Mouse (Mus musculus) ES-E14 (cell line): ENCODE measurements around the gene Eif2b5. TPM values are rescaled to one million over a fixed set of nuclear protein-coding genes. Genes with fewer than 3 reads are reported as not detected.

Experiments used
- DNase-seq: peaks from one replicate; pipeline ENCODE4 v3.0.0-alpha.2; 2013; ENCODE audit warnings: low read depth, low spot score
- H3K27ac ChIP-seq: 2 replicates; pipeline ENCODE4 v1.5.1; 2012; ENCODE audit warnings: low read depth, mild to moderate bottlenecking, low read length, moderate library complexity, mixed read lengths; ENCODE audit not compliant: poor library complexity, insufficient read depth, severe bottlenecking
- H3K36me3 ChIP-seq: 2 replicates; pipeline ENCODE4 v1.6.1; 2012; ENCODE audit warnings: mild to moderate bottlenecking, low read length, moderate library complexity, mixed read lengths; ENCODE audit not compliant: control insufficient read depth, poor library complexity, insufficient read depth, severe bottlenecking
- H3K4me1 ChIP-seq, 2 experiments: fragments of 150-350 bp in 1 of 2; sonication (generic) in 1 of 2; 2 replicates each; pipeline ENCODE4 v1.6.1; 2012; ENCODE audit warnings: low read length in 2 of 2, mild to moderate bottlenecking in 1 of 2, mixed read lengths in 1 of 2; ENCODE audit not compliant: control insufficient read depth in 2 of 2, insufficient read depth in 2 of 2, poor library complexity in 1 of 2
- H3K4me3 ChIP-seq, 2 experiments: fragments of 150-350 bp in 1 of 2; sonication (generic) in 1 of 2; 2 replicates each; pipeline ENCODE4 v1.5.1; 2012; ENCODE audit warnings: low read length in 2 of 2, low read depth in 1 of 2, mild to moderate bottlenecking in 1 of 2, mixed read lengths in 1 of 2; ENCODE audit not compliant: insufficient read depth in 1 of 2, poor library complexity in 1 of 2, severe bottlenecking in 1 of 2
- H3K9ac ChIP-seq: 2 replicates; pipeline ENCODE4 v1.6.1; 2012; ENCODE audit warnings: low read depth, mild to moderate bottlenecking, low read length, mixed read lengths; ENCODE audit not compliant: poor library complexity, insufficient read depth, severe bottlenecking
- H3K9me3 ChIP-seq: fragments of 150-350 bp; sonication (generic); 2 replicates; pipeline ENCODE4 v1.6.1; 2012; ENCODE audit warnings: low read depth, mild to moderate bottlenecking, low read length; ENCODE audit not compliant: control insufficient read depth, insufficient read depth
- CHD2 ChIP-seq: IDR thresholded peaks from 2 replicates; pipeline ENCODE4 v1.6.1; 2014; ENCODE audit warnings: mild to moderate bottlenecking, low read depth, low read length, inconsistent platforms
- HCFC1 ChIP-seq: IDR thresholded peaks from 2 replicates; pipeline ENCODE4 v1.6.1; 2012; ENCODE audit warnings: low read length, inconsistent platforms, borderline replicate concordance; ENCODE audit not compliant: insufficient read depth
- MAFK ChIP-seq: IDR thresholded peaks from 2 replicates; pipeline ENCODE4 v1.6.1; 2014; ENCODE audit warnings: mild to moderate bottlenecking, low read depth, low read length, inconsistent platforms; ENCODE audit not compliant: insufficient read depth
- ZC3H11A ChIP-seq: IDR thresholded peaks from 2 replicates; pipeline ENCODE4 v1.6.1; 2012; ENCODE audit warnings: low read depth, mild to moderate bottlenecking, inconsistent platforms, low read length, borderline replicate concordance
- ZNF384 ChIP-seq: IDR thresholded peaks from 2 replicates; pipeline ENCODE4 v1.6.1; 2012; ENCODE audit warnings: low read depth, low read length, inconsistent platforms
- in situ Hi-C, 2 experiments: fragments of 600-800 bp; cut with MboI; formaldehyde crosslinking; loops; one replicate each; pipeline ENCODE4 v1.15.1; 2025; ENCODE audit warnings: low sequenced_read_pairs in 2 of 2, inconsistent platforms in 1 of 2; ENCODE audit not compliant: unreplicated experiment in 2 of 2
- total RNA-seq: library from RNA; depleted of rRNA; stranded (reverse); fragments of 300-350 nt; gene quantifications from 2 replicates; pipeline ENCODE4 v1.2.3, GENCODE M21; 2012

Eif2b5 gene
- total RNA-seq, 1 experiment, result 173 TPM

DNA sequence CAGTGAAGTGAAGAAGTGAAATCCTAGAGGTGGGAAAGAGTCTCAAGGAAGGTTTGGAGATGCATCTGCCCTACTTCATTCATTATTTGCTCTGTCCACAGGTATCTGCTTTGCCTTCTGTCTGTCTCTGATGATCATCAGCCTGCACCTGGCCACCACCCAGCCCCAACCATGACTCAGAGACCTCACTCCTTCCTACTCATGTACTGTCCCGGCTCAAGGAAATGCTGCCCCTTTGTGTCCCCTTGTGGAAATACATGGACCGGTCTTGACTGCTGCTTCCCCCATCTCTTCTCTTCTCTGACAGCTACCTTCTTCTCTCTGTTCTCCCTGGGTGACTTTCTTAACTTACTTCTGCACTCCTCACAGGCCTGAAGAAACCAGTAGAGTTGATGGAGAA, 8.0 kb upstream of the Eif2b5 start:
- DNase-seq, result no peak

GRCm38 (mm10) chr16:20491301-20491700, 7.3 kb upstream of the Eif2b5 start:
- Histone ChIP-seq H3K27ac (no peak overlapping the region), H3K9me3 (no peaks in the 10 kb centered on the region), H3K4me1 (peaks cover 0 to 2% of the 10 kb centered on the region in 2 experiments; a peak in 1 of 4 replicates), H3K9ac (no peak overlapping the region), H3K36me3 (no peaks in the 10 kb centered on the region), H3K4me3 (no peak overlapping the region)
- no peak for TF ChIP-seq MAFK
- TF ChIP-seq CHD2, result no peak
- no peak for TF ChIP-seq ZC3H11A
- no peak for TF ChIP-seq ZNF384
- TF ChIP-seq HCFC1, result no peak
- in situ Hi-C loops, result no loop called here
- DNase-seq, result no peak

More for the DNA sequence above, 8.0 kb upstream of the Eif2b5 start:
- TF ChIP-seq ZNF384 (no peak), MAFK (no peak), CHD2 (no peak), HCFC1 (no peak), ZC3H11A (no peak)
- Histone ChIP-seq H3K4me1 (peaks cover 0 to 2% of the 10 kb centered on the region in 2 experiments; a peak in 2 of 4 replicates), H3K27ac (no peak overlapping the region), H3K36me3 (no peaks in the 10 kb centered on the region), H3K4me3 (no peak overlapping the region), H3K9ac (no peak overlapping the region), H3K9me3 (no peaks in the 10 kb centered on the region)
- in situ Hi-C loops, result no loop called here

GRCm38 (mm10) chr16:20493452-20493851, 5.2 kb upstream of the Eif2b5 start:
- H3K36me3 ChIP-seq, result no peaks in the 10 kb centered on the region
- H3K9ac ChIP-seq, result no peak overlapping the region
- in situ Hi-C loops, result no loop called here
- TF ChIP-seq MAFK (no peak), ZC3H11A (no peak)
- no peaks in the 10 kb centered on the region for H3K9me3 ChIP-seq
- no peak for DNase-seq
- H3K4me1 ChIP-seq, result peaks cover 0 to under 1% of the 10 kb centered on the region in 2 experiments; a peak in 1 of 4 replicates
- H3K27ac ChIP-seq, result no peak overlapping the region
- H3K4me3 ChIP-seq, result no peak overlapping the region

- Histone ChIP-seq H3K4me1 (peaks cover 0 to 2% of the 10 kb centered on the region in 2 experiments; a peak in 2 of 4 replicates), H3K27ac (no peak overlapping the region), H3K9me3 (no peaks in the 10 kb centered on the region), H3K9ac (no peak overlapping the region), H3K4me3 (no peak overlapping the region), H3K36me3 (peaks cover 11% of the 10 kb centered on the region)
- in situ Hi-C loops, result no loop called here
- TF ChIP-seq HCFC1 (no peak), ZNF384 (no peak), ZC3H11A (no peak), MAFK (no peak), CHD2 (no peak)
- DNase-seq, result no peak
Measured at GRCm38 (mm10) chr16:20496671-20497600, 1.7 kb upstream of the Eif2b5 start.

DNA sequence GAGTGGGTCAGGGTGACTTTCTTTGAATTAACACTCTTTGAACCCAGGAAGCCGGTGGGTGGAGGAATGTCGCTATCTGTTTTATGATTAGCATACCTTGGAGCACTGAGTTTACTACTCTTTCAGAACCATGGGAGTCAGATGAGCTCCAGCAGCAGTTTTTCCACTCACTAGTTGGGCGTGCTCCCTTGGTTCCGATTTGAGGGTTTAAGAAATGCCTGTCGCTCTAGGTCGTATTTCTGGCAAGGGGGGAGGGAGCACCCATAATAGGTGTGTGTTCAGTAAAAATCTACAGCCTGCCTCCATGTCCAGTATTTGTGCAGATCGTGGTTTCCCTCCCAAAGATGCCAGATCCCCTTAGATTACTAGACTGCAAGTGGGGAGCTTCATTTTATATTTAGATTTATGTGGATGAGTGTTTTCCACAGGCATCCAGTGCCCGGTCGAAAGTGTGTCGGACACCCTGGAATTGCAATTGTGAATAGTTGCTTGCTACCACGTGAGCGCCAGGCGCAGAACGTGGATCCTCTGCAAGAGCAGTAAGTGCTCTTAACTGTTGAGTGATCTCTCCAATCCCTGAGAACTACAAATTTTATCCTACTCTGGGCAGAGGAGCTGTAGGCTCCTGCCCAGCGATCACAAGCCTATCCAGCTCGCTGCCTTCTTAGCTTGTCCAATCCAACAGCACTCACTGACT, 489 bp upstream of the Eif2b5 start:
- H3K4me3 ChIP-seq, result peak overlapping the region; percentile 76 to 95
- peak overlapping the region; percentile 40; the same call in 1 of the 2 replicates for H3K9ac ChIP-seq
- H3K27ac ChIP-seq, result peak overlapping the region; percentile 22
- in situ Hi-C loops, result no loop called here
- H3K4me1 ChIP-seq, result peaks cover 0 to 2% of the 10 kb centered on the region in 2 experiments; a peak in 2 of 4 replicates
- H3K9me3 ChIP-seq, result no peaks in the 10 kb centered on the region
- TF ChIP-seq MAFK (no peak), ZC3H11A (no peak), ZNF384 (no peak), CHD2 (no peak), HCFC1 (no peak)
- H3K36me3 ChIP-seq, result peaks cover 20% of the 10 kb centered on the region
- DNase-seq, result no peak
